Mouse (Mus musculus) forebrain, embryonic 16.5 days (tissue): ENCODE data around the gene Frem3. TPM values are rescaled to one million over a fixed set of nuclear protein-coding genes. Genes with fewer than 3 reads are reported as not detected.

Experiments
- ATAC-seq: fragments of 200-750 bp; cut with Nextera tagmentation; 2 replicates; pipeline ENCODE4 v1.8.0; 2017; ENCODE audit warnings: mild to moderate bottlenecking, moderate library complexity
- H3K27ac ChIP-seq: fragments of 300-500 bp; sonication (generic); 2 replicates; pipeline ENCODE4 v1.5.1; 2014; ENCODE audit warnings: low read length, control low read depth
- H3K27me3 ChIP-seq: fragments of 300-500 bp; sonication (generic); replicated peaks from 2 replicates; pipeline ENCODE4 v1.6.1; 2014; ENCODE audit warnings: low read length; ENCODE audit not compliant: control insufficient read depth, insufficient read depth
- H3K36me3 ChIP-seq: fragments of 300-500 bp; sonication (generic); 2 replicates; pipeline ENCODE4 v1.6.1; 2014; ENCODE audit not compliant: control insufficient read depth, insufficient read depth
- H3K4me1 ChIP-seq: fragments of 300-500 bp; sonication (generic); replicated peaks from 2 replicates; pipeline ENCODE4 v1.6.1; 2014; ENCODE audit warnings: low read length; ENCODE audit not compliant: control insufficient read depth, insufficient read depth
- H3K4me2 ChIP-seq: fragments of 300-500 bp; sonication (generic); 2 replicates; pipeline ENCODE4 v1.6.1; 2014; ENCODE audit warnings: mild to moderate bottlenecking, low read length, control low read depth
- H3K4me3 ChIP-seq: fragments of 300-500 bp; sonication (generic); replicated peaks from 2 replicates; pipeline ENCODE4 v1.5.1; 2014; ENCODE audit warnings: mild to moderate bottlenecking, low read length, control low read depth
- H3K9ac ChIP-seq: fragments of 300-500 bp; sonication (generic); replicated peaks from 2 replicates; pipeline ENCODE4 v1.6.1; 2014; ENCODE audit warnings: low read depth, low read length, control low read depth
- H3K9me3 ChIP-seq: fragments of 300-500 bp; sonication (generic); 2 replicates; pipeline ENCODE4 v1.6.1; 2016; ENCODE audit warnings: low read length; ENCODE audit not compliant: control insufficient read depth
- WGBS: fragments of 180-500 bp; shearing (Covaris S2); extraction: QIAGEN DNeasy Blood & Tissue Kit; methylation state at CpG from one replicate; pipeline ENCODE4 v1.1.7; 2014; 5-methylcytosine and 5-hydroxymethylcytosine counted together
- polyA plus RNA-seq: library from polyadenylated mRNA; unstranded; fragments of >200 nt; fragmentation: Nextera tagmentation; extraction: Ambion mirVana; gene quantifications from 2 replicates; pipeline ENCODE4 v1.2.1, GENCODE M21; 2015

The Frem3 gene
- polyA plus RNA-seq, 1 experiment from 2014 or later, result 0.05 TPM

DNA sequence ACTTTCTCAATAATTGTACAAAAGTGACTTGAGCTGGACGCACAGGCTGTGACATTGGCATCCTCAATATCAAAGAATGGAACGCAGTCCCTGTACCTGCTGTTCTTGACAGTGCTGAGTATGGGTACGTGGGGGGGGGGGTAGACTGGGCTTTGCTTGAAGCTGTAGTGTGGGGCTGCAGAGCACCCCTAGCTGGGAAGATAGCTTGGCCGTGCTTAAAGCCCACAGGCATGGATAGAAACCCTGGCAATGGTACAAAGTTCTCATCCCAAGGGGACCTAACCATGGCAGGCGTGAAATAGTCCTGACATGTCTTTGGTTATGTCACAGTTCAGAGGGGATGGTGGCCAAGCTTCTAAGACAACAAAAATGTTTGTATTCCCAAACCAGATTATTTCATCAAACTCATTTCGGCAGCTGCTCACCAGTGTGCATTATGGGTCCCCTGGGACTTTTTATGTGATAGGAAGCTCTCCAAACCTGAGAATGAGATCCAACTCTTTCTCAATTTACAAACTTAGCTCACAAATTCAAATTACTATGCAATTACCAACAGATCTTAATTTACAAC, 10.2 kb upstream of the Frem3 start:
- H3K27me3 ChIP-seq, result no peaks in the 10 kb centered on the region
- no peak overlapping the region for H3K4me2 ChIP-seq
- no peak overlapping the region for H3K9ac ChIP-seq
- no peaks in the 10 kb centered on the region for H3K9me3 ChIP-seq
- H3K4me1 ChIP-seq, result no peaks in the 10 kb centered on the region
- no peaks in the 10 kb centered on the region for H3K36me3 ChIP-seq
- no peak overlapping the region for H3K27ac ChIP-seq
- 85% methylated on average over 6 of the region's 6 CpGs for WGBS
- H3K4me3 ChIP-seq, result no peak overlapping the region
- ATAC-seq, result no peak

- Histone ChIP-seq H3K27me3 (no peaks in the 10 kb centered on the region), H3K9ac (no peak overlapping the region), H3K4me3 (no peak overlapping the region), H3K9me3 (no peaks in the 10 kb centered on the region), H3K4me2 (no peak overlapping the region), H3K27ac (no peak overlapping the region), H3K4me1 (no peaks in the 10 kb centered on the region), H3K36me3 (no peaks in the 10 kb centered on the region)
- WGBS, result 80% methylated on average over 4 of the region's 4 CpGs
- no peak for ATAC-seq
Observed at GRCm38 (mm10) chr8:80601886-80602285, 9.0 kb upstream of the Frem3 start.

GRCm38 (mm10) chr8:80607082-80607481, 3.8 kb upstream of the Frem3 start:
- no peak for ATAC-seq
- Histone ChIP-seq H3K4me1 (peaks cover 10% of the 10 kb centered on the region), H3K27ac (no peak overlapping the region), H3K9me3 (no peaks in the 10 kb centered on the region), H3K9ac (no peak overlapping the region), H3K4me2 (no peak overlapping the region), H3K36me3 (no peaks in the 10 kb centered on the region), H3K27me3 (peaks cover 15% of the 10 kb centered on the region), H3K4me3 (no peak overlapping the region)
- 97% methylated on average over 4 of the region's 4 CpGs for WGBS

- no peak overlapping the region for H3K9ac ChIP-seq
- peak overlapping the region; percentile 55 for H3K4me2 ChIP-seq
- no peak overlapping the region for H3K27ac ChIP-seq
- no peaks in the 10 kb centered on the region for H3K36me3 ChIP-seq
- peaks cover 17% of the 10 kb centered on the region for H3K27me3 ChIP-seq
- H3K4me1 ChIP-seq, result peaks cover 10% of the 10 kb centered on the region
- 1% methylated on average over 12 of the region's 12 CpGs for WGBS
- peak overlapping the region; percentile 34 for H3K4me3 ChIP-seq
- no peaks in the 10 kb centered on the region for H3K9me3 ChIP-seq
- ATAC-seq, result peak; percentile 20; the same call in 1 of the 2 replicates
Observed at GRCm38 (mm10) chr8:80611441-80611751, 516 bp downstream of the Frem3 start.

- Histone ChIP-seq H3K27me3 (no peaks in the 10 kb centered on the region), H3K36me3 (no peaks in the 10 kb centered on the region), H3K4me2 (no peak overlapping the region), H3K9ac (no peak overlapping the region), H3K9me3 (no peaks in the 10 kb centered on the region), H3K4me1 (no peaks in the 10 kb centered on the region), H3K27ac (no peak overlapping the region), H3K4me3 (no peak overlapping the region)
- WGBS, result 10% methylated on average over 3 of the region's 3 CpGs
- ATAC-seq, result no peak
Observed at GRCm38 (mm10) chr8:80619787-80620186, 8.9 kb downstream of the Frem3 start.

- ATAC-seq, result peak; percentile 79
- Histone ChIP-seq H3K27ac (no peak overlapping the region), H3K4me1 (no peaks in the 10 kb centered on the region; the same call in 1 of the 2 replicates), H3K9me3 (no peaks in the 10 kb centered on the region), H3K9ac (no peak overlapping the region), H3K27me3 (no peaks in the 10 kb centered on the region), H3K4me2 (no peak overlapping the region), H3K4me3 (no peak overlapping the region), H3K36me3 (no peaks in the 10 kb centered on the region)
- 55% methylated on average over 6 of the region's 6 CpGs for WGBS
Observed at GRCm38 (mm10) chr8:80647394-80647793, 36.5 kb downstream of the Frem3 start.

GRCm38 (mm10) chr8:80657639-80658038, 46.8 kb downstream of the Frem3 start:
- no peaks in the 10 kb centered on the region for H3K4me1 ChIP-seq
- H3K9me3 ChIP-seq, result no peaks in the 10 kb centered on the region
- no peak overlapping the region for H3K27ac ChIP-seq
- no peaks in the 10 kb centered on the region for H3K27me3 ChIP-seq
- no peaks in the 10 kb centered on the region for H3K36me3 ChIP-seq
- H3K4me2 ChIP-seq, result no peak overlapping the region
- WGBS, result 66% methylated on average over 4 of the region's 4 CpGs
- no peak overlapping the region for H3K4me3 ChIP-seq
- ATAC-seq, result no peak
- H3K9ac ChIP-seq, result no peak overlapping the region

- Histone ChIP-seq H3K4me2 (no peak overlapping the region), H3K27ac (no peak overlapping the region), H3K9ac (no peak overlapping the region), H3K4me3 (no peak overlapping the region), H3K36me3 (no peaks in the 10 kb centered on the region), H3K9me3 (no peaks in the 10 kb centered on the region), H3K27me3 (no peaks in the 10 kb centered on the region), H3K4me1 (no peaks in the 10 kb centered on the region)
- WGBS, result 92% methylated on average over 4 of the region's 4 CpGs
- ATAC-seq, result no peak
Observed at GRCm38 (mm10) chr8:80661055-80661454, 50.2 kb downstream of the Frem3 start.

GRCm38 (mm10) chr8:80663476-80663875, 52.6 kb downstream of the Frem3 start:
- H3K27ac ChIP-seq, result no peak overlapping the region
- no peak for ATAC-seq
- H3K4me1 ChIP-seq, result no peaks in the 10 kb centered on the region
- WGBS, result 78% methylated on average over 3 of the region's 3 CpGs
- no peak overlapping the region for H3K9ac ChIP-seq
- no peaks in the 10 kb centered on the region for H3K36me3 ChIP-seq
- H3K4me2 ChIP-seq, result no peak overlapping the region
- no peaks in the 10 kb centered on the region for H3K9me3 ChIP-seq
- H3K27me3 ChIP-seq, result no peaks in the 10 kb centered on the region
- H3K4me3 ChIP-seq, result no peak overlapping the region

DNA sequence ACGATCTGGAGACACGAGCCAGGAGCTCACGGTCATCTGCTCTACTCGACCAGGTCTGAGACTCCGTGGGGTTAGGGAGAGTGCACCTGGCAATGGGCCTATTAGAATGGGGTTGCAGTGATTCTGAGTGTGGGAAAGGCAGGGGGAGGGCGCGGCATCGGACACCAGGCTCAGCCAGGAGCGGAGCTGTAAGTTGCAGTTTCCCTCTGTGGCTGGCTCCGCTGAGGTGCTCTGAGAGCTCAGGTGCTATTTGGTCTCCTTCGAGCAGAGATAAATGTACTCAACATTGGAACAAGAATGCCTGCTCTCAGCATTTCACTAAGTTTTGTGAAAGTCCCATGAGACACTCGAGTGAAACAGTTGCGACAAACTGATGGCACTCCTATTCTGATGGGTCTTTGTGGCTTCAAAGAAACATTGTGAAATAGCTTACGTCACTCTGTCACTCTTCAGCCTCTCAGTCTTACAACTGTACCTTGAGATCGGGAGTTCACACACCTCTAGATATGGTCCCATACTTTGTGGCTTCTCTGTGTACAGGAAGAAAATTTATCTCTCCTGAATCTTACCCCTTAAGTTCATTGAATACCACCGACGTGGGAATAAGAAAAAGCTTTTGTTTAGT, 58.5 kb downstream of the Frem3 start:
- 80% methylated on average over 17 of the region's 17 CpGs for WGBS

More for the DNA sequence above, 58.5 kb downstream of the Frem3 start:
- Histone ChIP-seq H3K4me2 (no peak overlapping the region), H3K27ac (no peak overlapping the region), H3K4me1 (no peaks in the 10 kb centered on the region), H3K36me3 (no peaks in the 10 kb centered on the region), H3K9ac (no peak overlapping the region), H3K4me3 (no peak overlapping the region), H3K9me3 (no peaks in the 10 kb centered on the region), H3K27me3 (no peaks in the 10 kb centered on the region)
- no peak for ATAC-seq
